Mouse (Mus musculus) intestine, embryonic 14.5 days (tissue): ENCODE results near the gene Gm43518. TPM values are rescaled to one million over a fixed set of nuclear protein-coding genes. Genes with fewer than 3 reads are reported as not detected.
A peak's percentile ranks its signal among the peaks of the same experiment; 100 is the strongest.

Experiments
- ATAC-seq: fragments of 200-750 bp; cut with Nextera tagmentation; replicated peaks from 2 replicates; pipeline ENCODE4 v1.8.0; 2017; ENCODE audit warnings: low read depth, moderate number of reproducible peaks, moderate TSS enrichment, moderate library complexity; ENCODE audit not compliant: low FRiP score, low TSS enrichment
- DNase-seq: peaks from one replicate; pipeline ENCODE4 v3.0.0-alpha.2; 2018; ENCODE audit warnings: low spot score
- H3K27ac ChIP-seq: fragments of 300-500 bp; sonication (generic); 2 replicates; pipeline ENCODE4 v1.5.1; 2014; ENCODE audit warnings: low read depth, mild to moderate bottlenecking, control low read depth
- H3K27me3 ChIP-seq: fragments of 300-500 bp; sonication (generic); replicated peaks from 2 replicates; pipeline ENCODE4 v1.6.1; 2014; ENCODE audit warnings: low read length, control low read depth; ENCODE audit not compliant: control insufficient read depth, insufficient read depth
- H3K36me3 ChIP-seq: fragments of 300-500 bp; sonication (generic); 2 replicates; pipeline ENCODE4 v1.6.1; 2014; ENCODE audit warnings: low read length, control low read depth; ENCODE audit not compliant: control insufficient read depth, insufficient read depth
- H3K4me1 ChIP-seq: fragments of 300-500 bp; sonication (generic); replicated peaks from 2 replicates; pipeline ENCODE4 v1.6.1; 2014; ENCODE audit warnings: low read length, control low read depth, mixed read lengths; ENCODE audit not compliant: control insufficient read depth, insufficient read depth
- H3K4me2 ChIP-seq: fragments of 300-500 bp; sonication (generic); 2 replicates; pipeline ENCODE4 v1.6.1; 2014; ENCODE audit warnings: low read length
- H3K4me3 ChIP-seq: fragments of 300-500 bp; sonication (generic); 2 replicates; pipeline ENCODE4 v1.5.1; 2014; ENCODE audit warnings: low read depth, low read length, control low read depth, mixed read lengths
- H3K9ac ChIP-seq: fragments of 300-500 bp; sonication (generic); 2 replicates; pipeline ENCODE4 v1.6.1; 2014; ENCODE audit warnings: mild to moderate bottlenecking, low read length
- H3K9me3 ChIP-seq: fragments of 300-500 bp; sonication (generic); 2 replicates; pipeline ENCODE4 v1.6.1; 2016; ENCODE audit warnings: low read length, control low read depth; ENCODE audit not compliant: control insufficient read depth
- WGBS: fragments of 180-500 bp; shearing (Covaris S2); extraction: QIAGEN DNeasy Blood & Tissue Kit; methylation state at CpG from one replicate; pipeline ENCODE4 v1.1.7; 2014; 5-methylcytosine and 5-hydroxymethylcytosine counted together
- polyA plus RNA-seq: library from polyadenylated mRNA; unstranded; fragments of >200 nt; fragmentation: Nextera tagmentation; extraction: Ambion mirVana; gene quantifications from 2 replicates; pipeline ENCODE4 v1.2.1, GENCODE M21; 2014

Gm43518 gene
- polyA plus RNA-seq, 1 experiment from 2014 or later, result 2.3 TPM

DNA sequence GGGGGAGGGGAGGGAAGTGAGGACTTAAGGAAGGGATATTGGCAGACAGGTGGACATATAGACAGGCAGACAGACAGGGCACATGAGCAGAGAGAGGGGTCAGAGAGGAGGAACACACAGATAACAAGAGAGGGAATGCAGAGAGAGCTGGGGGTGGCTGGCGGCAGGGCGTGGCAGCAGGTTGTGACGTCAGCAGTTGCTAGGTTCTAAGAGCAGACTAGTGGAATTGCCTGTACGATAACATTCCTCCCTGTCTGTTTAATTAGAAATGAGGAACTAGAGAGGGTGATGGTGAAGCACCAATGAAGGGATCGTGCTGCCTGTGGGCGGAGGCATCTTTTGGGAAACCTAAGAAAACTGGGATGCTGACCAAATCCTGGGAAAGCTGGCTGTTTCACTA, 35.5 kb upstream of the Gm43518 start:
- Histone ChIP-seq H3K36me3 (no peaks in the 10 kb centered on the region), H3K4me3 (no peak overlapping the region), H3K27me3 (no peaks in the 10 kb centered on the region), H3K9me3 (no peaks in the 10 kb centered on the region), H3K4me1 (no peaks in the 10 kb centered on the region), H3K4me2 (no peak overlapping the region), H3K27ac (no peak overlapping the region), H3K9ac (no peak overlapping the region)
- no peak for DNase-seq
- WGBS, result 44% methylated on average over 6 of the region's 6 CpGs
- ATAC-seq, result 0 out of 2 replicates have a peak, but pooled peaks have one; percentile 19

DNA sequence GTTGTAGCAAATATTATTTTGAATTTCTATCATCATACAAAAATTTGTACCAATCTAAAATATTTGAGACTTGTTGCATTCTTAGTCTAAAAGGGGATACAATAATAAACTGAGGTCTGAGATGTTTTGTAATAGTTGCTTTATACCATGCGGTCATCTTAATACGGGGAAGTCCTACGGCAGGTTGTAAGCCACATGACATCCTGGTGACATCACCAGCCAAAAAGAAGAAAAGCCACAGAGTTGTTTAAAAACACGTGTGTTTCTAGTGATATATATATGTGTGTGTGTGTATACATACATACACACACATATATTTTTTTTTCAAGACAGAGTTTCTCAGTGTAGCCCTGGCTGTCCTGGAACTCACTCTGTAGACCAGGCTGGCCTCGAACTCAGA, 33.7 kb upstream of the Gm43518 start:
- no peaks in the 10 kb centered on the region for H3K27me3 ChIP-seq
- ATAC-seq (no peak), DNase-seq (no peak)
- H3K36me3 ChIP-seq, result no peaks in the 10 kb centered on the region
- H3K9me3 ChIP-seq, result no peaks in the 10 kb centered on the region
- 88% methylated on average over 5 of the region's 5 CpGs for WGBS
- H3K4me3 ChIP-seq, result no peak overlapping the region
- no peak overlapping the region for H3K4me2 ChIP-seq
- H3K9ac ChIP-seq, result no peak overlapping the region
- H3K4me1 ChIP-seq, result no peaks in the 10 kb centered on the region
- no peak overlapping the region for H3K27ac ChIP-seq

DNA sequence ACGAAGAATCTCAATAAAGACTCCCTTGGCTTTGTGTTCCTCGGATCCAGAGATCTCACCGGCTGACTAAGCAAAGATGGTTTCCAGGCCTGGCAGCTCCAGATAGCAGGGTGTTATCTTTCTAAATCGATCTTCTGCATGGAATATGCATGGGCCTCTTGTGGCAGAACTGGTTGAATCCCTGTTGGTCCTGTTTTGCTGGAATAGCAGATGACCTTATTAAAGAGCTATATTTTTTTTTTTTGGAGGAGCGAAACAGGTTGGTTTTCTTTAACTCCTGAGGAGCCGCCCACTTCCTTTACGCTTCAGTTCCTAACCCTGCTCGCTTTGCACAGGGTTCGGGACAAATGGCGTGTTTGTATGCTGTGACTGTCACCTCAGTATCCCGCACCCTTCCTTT, 30.8 kb upstream of the Gm43518 start:
- H3K9ac ChIP-seq, result no peak overlapping the region
- no peaks in the 10 kb centered on the region for H3K4me1 ChIP-seq
- no peak overlapping the region for H3K4me3 ChIP-seq
- WGBS, result 70% methylated on average over 11 of the region's 11 CpGs
- no peaks in the 10 kb centered on the region for H3K27me3 ChIP-seq
- H3K9me3 ChIP-seq, result no peaks in the 10 kb centered on the region
- H3K27ac ChIP-seq, result no peak overlapping the region
- H3K36me3 ChIP-seq, result no peaks in the 10 kb centered on the region
- H3K4me2 ChIP-seq, result no peak overlapping the region
- DNase-seq, result no peak
- no peak for ATAC-seq

DNA sequence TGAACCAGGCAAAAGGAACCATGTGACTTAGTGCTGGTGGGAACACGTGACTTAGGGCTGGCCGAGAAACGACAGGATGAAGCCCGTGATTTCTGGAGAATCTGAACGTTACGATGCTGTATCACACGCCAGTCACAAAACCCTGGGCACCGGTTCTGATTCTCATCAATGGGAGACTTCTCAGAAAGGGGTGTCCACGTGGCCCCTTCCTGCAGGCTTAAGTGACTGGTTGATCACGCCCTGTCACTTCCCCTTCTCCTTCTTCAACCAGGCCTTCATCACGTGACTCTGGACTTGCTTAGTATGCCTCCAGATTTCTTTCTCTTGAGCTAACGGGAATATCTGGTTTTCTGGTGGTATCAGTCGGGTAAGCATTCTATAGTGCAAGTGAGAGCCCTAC, 29.9 kb upstream of the Gm43518 start:
- no peak overlapping the region for H3K9ac ChIP-seq
- no peak overlapping the region for H3K27ac ChIP-seq
- no peaks in the 10 kb centered on the region for H3K36me3 ChIP-seq
- no peaks in the 10 kb centered on the region for H3K27me3 ChIP-seq
- no peak overlapping the region for H3K4me3 ChIP-seq
- no peaks in the 10 kb centered on the region for H3K4me1 ChIP-seq
- ATAC-seq (no peak), DNase-seq (no peak)
- 82% methylated on average over 13 of the region's 13 CpGs for WGBS
- no peak overlapping the region for H3K4me2 ChIP-seq
- H3K9me3 ChIP-seq, result no peaks in the 10 kb centered on the region

DNA sequence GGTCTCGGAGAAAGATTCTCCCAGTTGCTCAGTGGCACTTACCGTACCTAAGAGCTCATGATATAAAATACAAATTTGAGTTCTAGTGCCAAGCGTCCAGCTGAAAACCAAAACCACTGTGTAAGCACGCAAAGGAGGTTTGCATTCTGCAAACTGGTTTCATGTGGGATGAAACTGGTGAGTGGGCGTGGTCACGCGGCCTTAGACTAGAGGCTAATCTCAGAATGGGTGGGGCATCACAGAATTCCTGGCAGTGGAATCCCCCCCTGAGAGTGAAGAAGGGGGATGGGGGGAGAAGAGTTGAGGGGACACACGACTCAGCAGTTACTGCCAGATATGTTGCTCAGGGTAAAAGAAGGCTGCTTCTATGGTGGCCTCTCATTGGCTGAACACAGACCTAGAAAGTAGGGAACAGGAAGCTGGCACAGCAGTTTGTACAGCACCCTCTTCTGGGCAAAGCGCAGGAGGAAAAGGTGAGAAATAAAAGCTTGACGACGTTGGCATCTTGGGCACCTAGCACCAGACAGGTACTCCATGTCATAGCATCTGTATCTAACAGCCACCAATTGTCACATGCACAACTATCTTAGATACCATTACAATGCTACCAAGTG, 23.1 kb upstream of the Gm43518 start:
- no peak for ATAC-seq
- DNase-seq, result no peak

DNA sequence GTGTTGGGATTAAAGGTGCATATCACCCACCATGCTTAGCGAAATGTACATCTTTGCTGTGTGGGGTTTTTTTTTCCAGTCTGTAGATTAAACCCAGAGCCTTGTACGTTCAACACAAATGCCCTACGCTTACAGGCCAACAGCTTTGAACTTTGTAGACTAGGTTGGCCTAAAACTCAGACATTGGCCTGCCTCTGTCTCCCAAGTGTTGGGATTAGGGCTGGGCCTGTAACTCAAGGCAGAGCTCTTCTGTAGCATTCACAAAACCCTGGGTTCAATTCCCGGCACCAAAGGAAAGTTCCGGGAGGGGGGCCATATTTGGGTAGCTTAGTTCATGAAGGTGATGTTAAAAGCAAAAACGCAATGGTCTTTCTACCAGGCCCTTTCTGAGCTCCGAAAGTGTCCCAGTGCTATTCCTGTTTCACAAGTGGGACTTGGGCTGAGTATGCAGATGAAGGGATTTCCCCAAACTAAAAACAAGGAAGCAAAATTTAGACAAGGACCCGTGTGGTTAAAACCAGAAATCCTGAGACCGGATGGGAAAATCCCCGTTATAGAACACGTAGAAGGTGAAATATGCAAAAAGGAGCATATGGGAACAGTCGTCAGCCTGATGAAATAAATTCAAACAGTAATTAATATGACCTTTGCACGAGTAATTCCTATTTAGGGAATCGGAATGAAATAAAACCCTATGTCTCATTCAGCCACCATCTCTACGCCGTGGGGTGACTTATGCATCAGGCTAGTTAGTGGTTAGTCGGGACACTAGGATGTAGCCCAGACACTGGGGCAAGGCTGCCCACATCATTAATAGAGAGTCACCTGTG, 20.9 kb upstream of the Gm43518 start:
- no peak overlapping the region for H3K4me3 ChIP-seq
- H3K9me3 ChIP-seq, result no peaks in the 10 kb centered on the region
- ATAC-seq (no peak), DNase-seq (no peak)
- H3K9ac ChIP-seq, result no peak overlapping the region
- 69% methylated on average over 17 of the region's 17 CpGs for WGBS
- peak overlapping the region; percentile 34 for H3K4me2 ChIP-seq
- H3K36me3 ChIP-seq, result peaks cover 32% of the 10 kb centered on the region
- no peaks in the 10 kb centered on the region for H3K27me3 ChIP-seq
- no peak overlapping the region for H3K27ac ChIP-seq
- H3K4me1 ChIP-seq, result peaks cover 16% of the 10 kb centered on the region

More for the DNA sequence above, 23.1 kb upstream of the Gm43518 start:
- Histone ChIP-seq H3K4me2 (no peak overlapping the region), H3K27me3 (no peaks in the 10 kb centered on the region), H3K4me1 (peaks cover 16% of the 10 kb centered on the region), H3K36me3 (peaks cover 10% of the 10 kb centered on the region), H3K4me3 (no peak overlapping the region), H3K27ac (no peak overlapping the region), H3K9me3 (no peaks in the 10 kb centered on the region), H3K9ac (no peak overlapping the region)
- 73% methylated on average over 11 of the region's 11 CpGs for WGBS

DNA sequence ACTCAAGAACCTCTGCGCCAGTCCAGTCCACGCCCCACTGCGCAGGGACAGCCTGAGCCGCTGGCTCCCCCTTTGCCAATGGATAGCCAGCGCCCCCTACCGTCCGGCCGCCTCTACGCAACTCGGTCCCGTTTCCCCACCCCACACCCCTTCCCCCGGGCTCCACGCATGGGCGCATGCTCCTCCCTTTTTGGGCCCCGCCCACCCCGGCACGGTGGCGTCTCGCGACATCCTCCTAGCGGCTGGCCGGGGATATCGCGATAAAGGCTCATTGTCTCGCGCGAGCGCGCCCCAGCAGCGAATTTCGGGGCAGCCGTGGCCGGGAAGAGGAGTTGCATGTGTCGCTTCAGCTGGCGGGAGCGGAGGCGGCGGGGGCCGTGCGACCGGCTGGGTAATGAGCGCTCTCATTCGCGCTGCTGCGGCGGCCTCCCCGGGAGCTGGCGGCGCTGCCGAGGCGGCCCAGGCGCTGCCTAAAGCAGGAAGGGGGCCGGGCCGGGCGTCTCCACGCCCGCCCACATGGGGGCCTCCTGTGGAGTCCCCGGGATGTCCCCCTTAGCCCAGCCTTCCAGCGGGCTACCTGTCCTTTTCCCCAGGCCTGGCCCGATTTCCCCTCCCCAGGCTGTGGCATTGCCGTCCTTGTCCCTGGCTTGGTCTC, 20.1 kb upstream of the Gm43518 start, which contains the start of gene Denr:
Gene Denr (plus strand): TSS at position 200 of the 655 bp plus-strand sequence.
- Histone ChIP-seq H3K4me1 (peaks cover 16% of the 10 kb centered on the region), H3K4me3 (peak within 1 kb of the TSS; percentile 78), H3K9ac (peak within 1 kb of the TSS; percentile 98), H3K36me3 (peaks cover 39% of the 10 kb centered on the region), H3K27ac (peak within 1 kb of the TSS; percentile 81), H3K9me3 (no peaks in the 10 kb centered on the region), H3K27me3 (no peaks in the 10 kb centered on the region), H3K4me2 (peak within 1 kb of the TSS; percentile 95)
- ATAC-seq (peak; percentile 94), DNase-seq (peak; percentile 100)
- WGBS, result under 1% methylated on average over 61 of the region's 61 CpGs

DNA sequence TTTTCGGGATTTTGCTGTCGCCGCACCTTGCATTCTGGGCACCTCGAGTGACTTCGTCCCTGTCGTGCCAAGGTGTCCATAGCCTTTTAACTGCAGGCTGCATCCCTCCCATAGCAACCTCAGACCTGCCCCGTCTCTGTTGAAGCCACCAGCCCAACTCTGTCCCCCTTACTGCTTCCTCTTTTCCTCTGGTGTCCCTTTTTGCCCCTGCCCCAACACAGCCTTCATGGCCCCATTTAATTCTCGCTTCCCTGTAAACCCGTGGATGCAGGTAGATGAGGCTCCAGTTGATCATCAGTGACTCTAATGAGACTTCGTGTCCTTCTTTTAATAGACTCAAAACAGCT, 19.6 kb upstream of the Gm43518 start:
- H3K9ac ChIP-seq, result peak overlapping the region; percentile 98
- DNase-seq, result no peak
- peak overlapping the region; percentile 81 for H3K27ac ChIP-seq
- H3K9me3 ChIP-seq, result no peaks in the 10 kb centered on the region
- peak overlapping the region; percentile 95 for H3K4me2 ChIP-seq
- H3K4me3 ChIP-seq, result peak overlapping the region; percentile 78
- H3K27me3 ChIP-seq, result no peaks in the 10 kb centered on the region
- H3K4me1 ChIP-seq, result peaks cover 16% of the 10 kb centered on the region
- WGBS, result 6% methylated on average over 10 of the region's 10 CpGs
- ATAC-seq, result 0 out of 2 replicates have a peak, but pooled peaks have one; percentile 5
- H3K36me3 ChIP-seq, result peaks cover 43% of the 10 kb centered on the region
